Mouse (Mus musculus): ENCODE results near the gene Lrp10.
A peak's percentile ranks its signal among the peaks of the same experiment; 100 is the strongest.

Lrp10 gene

GRCm38 (mm10) chr14:54463959-54464292 lies at the start of gene Lrp10:
TSS of gene Lrp10 (plus strand) at chr14:54464137.
- peak; percentile 96 for DNase-seq

- no peak for DNase-seq
Measured at GRCm38 (mm10) chr14:54415241-54416020, 48.5 kb upstream of the Lrp10 start.

DNA sequence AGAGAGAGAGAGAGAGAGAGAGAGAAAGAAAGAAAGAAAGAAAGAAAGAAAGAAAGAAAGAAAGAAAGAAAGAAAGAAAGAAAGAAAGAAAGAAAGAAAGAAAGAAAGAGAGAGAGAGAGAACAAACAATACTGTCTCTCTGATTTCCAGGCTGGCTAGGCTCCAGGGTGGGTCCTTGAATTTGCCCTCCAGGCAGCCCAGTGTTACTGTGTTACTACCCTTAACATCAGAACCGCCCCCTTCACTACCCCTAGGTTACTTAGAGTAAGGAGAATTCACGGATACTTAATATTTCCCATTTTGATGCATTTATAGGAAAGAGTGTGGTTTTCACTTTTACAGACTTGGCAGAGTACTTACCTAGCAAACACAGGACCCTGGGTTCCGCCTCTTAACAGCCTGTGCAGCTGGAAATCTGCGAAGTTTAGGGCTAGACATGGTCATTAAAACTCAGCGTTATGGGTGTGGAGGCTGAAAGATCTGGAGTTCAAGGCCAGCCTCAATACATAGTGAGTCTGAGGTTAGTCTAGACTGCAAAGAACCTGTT lies 47.6 kb upstream of the Lrp10 start:
- no peak for DNase-seq

GRCm38 (mm10) chr14:54416830-54417229 lies 47.1 kb upstream of the Lrp10 start:
- no peak for DNase-seq

GRCm38 (mm10) chr14:54417623-54418081 lies 46.3 kb upstream of the Lrp10 start, which contains the start of gene Slc7a7:
TSS of gene Slc7a7 (minus strand) at chr14:54417780.
- peak; percentile 77 for DNase-seq

DNA sequence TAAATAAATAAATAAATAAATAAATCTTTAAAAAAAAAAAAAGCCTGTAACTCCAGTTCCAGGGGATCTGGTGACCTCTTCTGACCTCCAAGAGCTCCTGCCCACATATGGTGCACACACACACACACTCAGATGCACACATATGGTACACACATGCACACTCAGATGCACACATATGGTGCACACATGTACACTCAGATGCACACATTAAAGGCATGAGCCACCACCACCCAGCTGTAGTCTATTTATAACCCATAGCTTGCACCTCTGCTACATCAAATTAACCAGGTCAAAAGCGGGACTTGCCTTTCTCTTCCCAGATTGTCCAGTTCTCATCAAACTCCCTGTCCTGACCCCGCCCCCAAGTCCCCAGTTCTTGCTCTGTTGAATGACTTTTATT lies 42.9 kb upstream of the Lrp10 start:
- DNase-seq = no peak

DNA sequence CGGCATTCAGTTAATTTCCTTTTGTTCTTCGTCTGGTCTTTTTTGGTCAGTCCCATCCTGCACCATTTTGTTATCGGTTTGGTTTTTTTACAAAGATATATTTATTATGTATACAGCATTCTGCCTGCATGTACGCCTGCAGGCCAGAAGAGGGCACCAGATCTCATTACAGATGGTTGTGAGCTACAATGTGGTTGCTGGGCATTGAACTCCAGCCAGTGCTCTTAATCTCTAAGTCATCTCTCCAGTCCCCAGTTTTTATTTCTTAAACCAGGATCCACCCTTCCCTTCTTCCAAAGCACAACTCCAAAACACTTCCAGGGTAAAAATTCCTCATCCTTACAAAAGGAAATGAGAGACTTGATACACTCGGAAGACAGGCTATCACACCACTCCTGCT lies 40.5 kb upstream of the Lrp10 start:
- DNase-seq = no peak

DNA sequence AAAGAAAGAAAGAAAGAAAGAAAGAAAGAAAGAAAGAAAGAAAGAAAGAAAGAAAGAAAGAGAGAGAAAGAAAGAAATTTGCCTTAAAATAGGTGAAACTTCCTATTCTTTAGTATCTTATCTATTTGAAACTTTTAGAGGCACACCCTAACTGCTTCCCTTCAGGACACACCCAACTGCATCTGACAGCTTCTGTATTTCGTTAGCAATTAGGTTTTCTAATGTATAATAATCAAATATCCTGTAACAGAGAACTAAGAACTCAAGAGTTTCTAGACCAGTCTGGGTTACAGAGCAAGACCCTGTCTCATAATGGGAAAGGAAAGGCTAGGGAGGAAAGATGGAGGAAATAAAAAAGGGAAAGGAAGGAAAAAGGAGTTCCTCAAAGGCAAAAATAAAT lies 39.3 kb upstream of the Lrp10 start:
- no peak for DNase-seq

DNA sequence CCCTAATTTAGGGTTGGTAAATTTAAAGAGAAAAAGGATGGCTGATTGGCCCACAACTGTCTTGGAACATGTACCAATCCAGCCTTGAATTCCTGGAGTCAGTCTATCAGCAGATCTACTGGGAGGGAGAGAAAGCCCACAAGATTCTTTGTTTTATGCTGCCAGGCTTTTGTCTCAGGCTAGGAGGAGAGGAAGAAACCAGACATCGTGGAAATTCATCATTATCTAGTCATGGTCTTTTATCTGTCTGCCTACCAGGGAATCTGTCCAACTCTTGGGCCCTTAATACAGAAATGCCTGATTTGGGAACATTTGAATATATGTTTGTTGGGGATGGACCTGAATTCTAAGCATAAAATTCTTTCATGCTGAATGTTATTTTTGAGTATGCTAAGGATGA lies 38.4 kb upstream of the Lrp10 start:
- no peak for DNase-seq

DNA sequence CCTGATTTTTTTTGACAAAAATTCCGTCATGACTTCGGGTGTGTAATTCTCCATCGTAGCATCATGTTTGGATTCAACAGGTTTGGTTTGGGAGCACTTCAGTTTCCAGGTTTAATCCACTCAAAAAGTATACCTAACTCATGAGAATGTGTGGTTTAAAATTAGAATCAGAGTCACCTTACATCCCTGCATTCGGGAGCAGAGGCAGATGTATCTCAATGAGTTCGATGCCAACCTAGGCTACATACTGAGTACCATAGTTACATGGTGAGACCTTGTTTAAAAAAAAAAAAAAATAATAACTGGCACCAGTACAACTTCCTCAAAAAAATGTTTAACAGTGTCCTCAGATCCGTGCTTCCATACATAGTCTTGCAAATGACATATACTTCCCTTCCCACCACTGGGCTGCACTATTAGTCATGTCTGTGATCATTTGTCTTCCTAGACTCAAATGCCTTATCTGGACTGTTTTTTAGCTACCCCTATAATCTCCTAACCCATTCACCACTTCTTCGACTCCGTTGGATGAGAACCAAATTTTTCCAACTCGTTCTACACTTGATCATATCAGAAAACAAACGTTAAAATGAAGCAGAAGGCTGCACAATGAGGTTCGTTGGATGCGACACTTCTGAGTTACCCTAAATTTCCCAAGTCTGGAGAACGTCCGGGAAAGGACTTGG lies 37.8 kb upstream of the Lrp10 start:
- DNase-seq = no peak

- DNase-seq = peak; percentile 93
Measured at GRCm38 (mm10) chr14:54426689-54427398, 37.1 kb upstream of the Lrp10 start, which contains the start of gene Mrpl52. TSS of gene Mrpl52 (plus strand) at chr14:54426909.

GRCm38 (mm10) chr14:54427696-54428095 lies 36.2 kb upstream of the Lrp10 start:
- DNase-seq = no peak

- DNase-seq = no peak
Measured at GRCm38 (mm10) chr14:54428421-54428820, 35.5 kb upstream of the Lrp10 start.

DNA sequence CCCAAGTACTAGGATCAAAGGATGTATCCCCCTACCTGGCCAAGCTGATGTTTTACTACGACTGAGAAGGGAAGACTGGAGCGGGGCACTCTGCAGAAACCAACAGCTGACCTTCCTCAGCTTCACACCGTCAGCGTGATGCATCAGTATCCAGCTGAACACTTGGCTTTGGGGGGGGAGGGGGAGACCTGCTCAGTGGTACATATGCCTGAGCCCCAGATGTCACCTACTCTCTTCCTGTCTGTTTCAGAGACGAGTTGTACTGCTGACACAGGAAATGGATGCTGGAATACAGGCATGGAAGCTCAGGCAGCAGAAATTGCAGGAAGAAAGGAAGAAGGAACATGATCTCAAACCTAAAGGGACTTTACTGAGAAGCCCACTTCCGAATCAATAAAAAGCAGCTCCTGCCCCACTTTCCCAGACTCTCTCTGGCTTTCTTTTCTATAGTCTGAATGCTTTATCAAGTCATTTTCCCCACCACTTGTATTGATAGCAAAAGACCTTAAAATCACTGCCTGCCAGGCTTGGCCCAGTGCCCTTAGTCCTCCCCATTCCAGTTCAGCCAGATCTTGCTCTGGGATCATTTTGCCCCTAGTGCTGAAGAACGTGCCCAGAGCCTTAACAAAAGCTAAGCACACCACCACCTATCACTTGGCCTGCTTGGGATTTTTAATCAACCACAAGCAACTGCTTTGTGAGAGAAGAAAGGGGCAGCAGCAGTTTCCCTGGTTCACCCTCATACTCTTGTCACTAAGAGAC lies 34.4 kb upstream of the Lrp10 start:
- DNase-seq = no peak

DNA sequence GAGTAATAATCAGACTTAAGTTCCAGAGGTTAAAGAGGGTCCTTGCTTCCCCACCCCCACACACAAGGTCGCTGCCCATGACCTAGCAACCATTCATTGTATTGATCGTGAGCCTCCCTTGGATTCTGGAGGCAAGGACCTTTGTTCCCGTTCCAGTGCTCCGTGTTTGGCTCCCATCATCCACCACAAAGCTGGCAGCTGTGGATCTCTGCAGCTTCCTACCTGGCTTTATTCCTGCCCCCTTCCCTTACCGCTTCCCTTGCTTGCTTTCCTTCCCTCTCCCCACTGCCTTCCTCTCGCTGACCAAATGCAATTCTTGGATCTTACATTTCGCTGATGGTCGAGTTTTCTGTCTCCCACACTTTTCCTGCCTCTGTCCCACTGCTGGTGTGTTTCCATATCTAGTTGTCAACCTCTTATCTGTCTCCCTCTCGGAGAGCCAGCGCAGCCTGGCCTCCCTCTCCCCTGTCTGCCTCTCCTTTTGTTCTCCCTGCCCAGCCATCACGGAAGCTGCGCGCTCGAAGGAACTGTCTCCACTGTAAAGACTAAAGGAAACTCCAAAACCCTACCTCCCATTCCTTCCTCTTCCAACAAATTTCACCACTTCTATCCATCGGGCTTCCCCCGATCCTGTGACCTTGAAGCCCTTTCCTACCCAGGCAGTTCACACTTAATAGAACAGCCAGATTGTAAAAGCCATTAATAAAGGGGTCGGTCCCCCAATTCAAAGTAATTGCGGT lies 33.4 kb upstream of the Lrp10 start:
- peak; percentile 44 for DNase-seq

- DNase-seq = peak; percentile 70
Measured at GRCm38 (mm10) chr14:54431334-54432077, 32.4 kb upstream of the Lrp10 start, which contains the start of gene Mmp14. TSS of gene Mmp14 (plus strand) at chr14:54431612.

GRCm38 (mm10) chr14:54432078-54432836 lies 31.7 kb upstream of the Lrp10 start:
- peak; percentile 30 for DNase-seq

GRCm38 (mm10) chr14:54432837-54433830 lies 30.8 kb upstream of the Lrp10 start:
- peak; percentile 38 for DNase-seq

Data from liver (tissue).